Mouse (Mus musculus) lung, adult 2 months (tissue): ENCODE data around the gene Gramd4.
"Not testable (repeated sequence)": the region's sequence is repeated elsewhere in the genome, so short reads cannot be mapped to it uniquely, and the experiment has no call there.

ENCODE experiments used
- CTCF ChIP-seq: fragments of 200-500 bp; IDR thresholded peaks from 2 replicates; pipeline ENCODE4 v1.5.1; 2011; ENCODE audit warnings: mild to moderate bottlenecking, low read length, control low read depth; ENCODE audit not compliant: insufficient read depth
- POLR2A ChIP-seq: fragments of 200-500 bp; IDR thresholded peaks from 2 replicates; pipeline ENCODE4 v1.6.1; 2011; ENCODE audit warnings: low read depth, mild to moderate bottlenecking, control low read depth, low read length, borderline replicate concordance; ENCODE audit errors: extremely low read depth

DNA sequence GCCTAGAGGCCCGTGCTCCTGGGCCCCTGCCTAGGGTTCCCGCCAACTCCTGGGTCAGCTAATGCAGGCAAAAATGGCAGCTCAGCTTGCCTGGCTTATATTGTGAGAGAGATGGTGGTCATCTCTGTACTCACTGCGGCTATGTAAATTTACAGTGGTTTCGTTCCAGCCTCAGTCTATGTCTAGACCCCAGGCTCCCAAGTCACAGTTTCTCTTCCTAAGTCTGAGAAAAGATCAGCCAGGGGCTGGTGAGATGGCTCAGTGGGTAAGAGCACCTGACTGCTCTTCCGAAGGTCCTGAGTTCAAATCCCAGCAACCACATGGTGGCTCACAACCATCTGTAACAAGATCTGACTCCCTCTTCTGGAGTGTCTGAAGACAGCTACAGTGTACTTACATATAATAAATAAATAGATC, 39.1 kb downstream of the Gramd4 start:
- TF ChIP-seq POLR2A, CTCF: not testable (repeated sequence)
